Mouse (Mus musculus) heart, embryonic 16.5 days (tissue): ENCODE measurements around the gene Slc7a15. TPM values are rescaled to one million over a fixed set of nuclear protein-coding genes. Genes with fewer than 3 reads are reported as not detected.

Source experiments
- ATAC-seq: fragments of 200-750 bp; cut with Nextera tagmentation; replicated peaks from 2 replicates; pipeline ENCODE4 v1.8.0; 2017; ENCODE audit warnings: moderate number of reproducible peaks; ENCODE audit not compliant: insufficient read depth, low FRiP score; ENCODE audit errors: extremely low read depth
- H3K27ac ChIP-seq: fragments of 300-500 bp; sonication (generic); 2 replicates; pipeline ENCODE4 v1.5.1; 2014; ENCODE audit warnings: mild to moderate bottlenecking, low read length, control low read depth, moderate library complexity
- H3K27me3 ChIP-seq: fragments of 300-500 bp; sonication (generic); 2 replicates; pipeline ENCODE4 v1.6.1; 2014; ENCODE audit warnings: low read length, mixed read lengths; ENCODE audit not compliant: control insufficient read depth, insufficient read depth
- H3K36me3 ChIP-seq: fragments of 300-500 bp; sonication (generic); 2 replicates; pipeline ENCODE4 v1.6.1; 2014; ENCODE audit not compliant: control insufficient read depth, insufficient read depth
- H3K4me1 ChIP-seq: fragments of 300-500 bp; sonication (generic); 2 replicates; pipeline ENCODE4 v1.6.1; 2014; ENCODE audit warnings: low read length, mixed read lengths; ENCODE audit not compliant: control insufficient read depth, insufficient read depth
- H3K4me2 ChIP-seq: fragments of 300-500 bp; sonication (generic); 2 replicates; pipeline ENCODE4 v1.6.1; 2014; ENCODE audit warnings: low read depth, mild to moderate bottlenecking, control low read depth, low read length
- H3K4me3 ChIP-seq: fragments of 300-500 bp; sonication (generic); 2 replicates; pipeline ENCODE4 v1.5.1; 2014; ENCODE audit warnings: mild to moderate bottlenecking, control low read depth, low read length
- H3K9ac ChIP-seq: fragments of 300-500 bp; sonication (generic); 2 replicates; pipeline ENCODE4 v1.6.1; 2014; ENCODE audit warnings: low read length, control low read depth
- H3K9me3 ChIP-seq: fragments of 300-500 bp; sonication (generic); replicated peaks from 2 replicates; pipeline ENCODE4 v1.6.1; 2016; ENCODE audit warnings: low read length; ENCODE audit not compliant: control insufficient read depth
- WGBS: fragments of 180-500 bp; shearing (Covaris S2); extraction: QIAGEN DNeasy Blood & Tissue Kit; methylation state at CpG from one replicate; pipeline ENCODE4 v1.1.7; 2014; 5-methylcytosine and 5-hydroxymethylcytosine counted together
- polyA plus RNA-seq: library from polyadenylated mRNA; unstranded; fragments of >200 nt; fragmentation: Nextera tagmentation; extraction: Ambion mirVana; gene quantifications from 2 replicates; pipeline ENCODE4 v1.2.1, GENCODE M21; 2015

The Slc7a15 gene
- polyA plus RNA-seq, 1 experiment from 2014 or later = not detected

DNA sequence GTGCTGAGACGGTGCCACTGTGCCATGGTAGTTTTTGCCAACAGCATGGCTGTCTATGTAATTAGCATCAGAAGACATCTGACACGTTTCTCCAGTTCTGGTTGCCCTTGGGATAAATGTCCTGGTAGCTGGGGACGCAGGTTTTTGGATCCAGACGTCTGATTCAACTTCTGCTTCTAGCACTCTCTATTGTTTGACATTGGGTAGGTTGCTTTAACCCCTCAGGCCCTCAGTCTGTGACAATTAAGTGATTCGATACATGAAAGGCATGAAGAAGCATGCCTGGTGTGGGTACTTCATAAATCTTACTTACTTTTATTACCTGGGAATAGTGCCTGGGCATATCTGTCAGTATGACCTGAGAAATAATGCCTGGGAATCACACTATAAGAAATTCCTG lies 74.8 kb downstream of the Slc7a15 start:
- no peak overlapping the region for H3K27ac ChIP-seq
- H3K9ac ChIP-seq = no peak overlapping the region
- no peaks in the 10 kb centered on the region for H3K9me3 ChIP-seq
- H3K4me1 ChIP-seq = peaks cover 36% of the 10 kb centered on the region
- H3K4me2 ChIP-seq = no peak overlapping the region
- no peak overlapping the region for H3K4me3 ChIP-seq
- H3K27me3 ChIP-seq = no peaks in the 10 kb centered on the region
- ATAC-seq = no peak
- no peaks in the 10 kb centered on the region for H3K36me3 ChIP-seq
- WGBS = 76% methylated on average over 5 of the region's 5 CpGs

DNA sequence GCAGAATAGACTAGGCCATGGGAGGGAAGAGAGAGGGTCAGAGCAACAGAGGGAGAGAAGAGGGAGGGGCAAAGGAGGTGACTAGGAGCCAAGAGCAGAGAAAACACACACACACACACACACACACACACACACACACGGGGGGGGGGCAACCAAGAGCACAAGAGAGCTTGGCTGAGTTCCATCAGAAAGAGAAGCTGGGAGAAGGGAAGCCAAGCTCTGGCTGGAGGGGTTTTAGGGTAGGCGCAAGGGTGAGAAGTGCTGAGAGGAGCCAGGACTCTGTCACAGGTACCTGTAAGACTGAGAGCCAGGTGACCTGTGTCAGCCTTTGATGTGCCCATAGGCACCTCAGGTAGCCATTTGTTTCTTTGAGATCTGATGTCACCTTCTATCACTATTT lies 76.2 kb downstream of the Slc7a15 start:
- 50% methylated on average over 2 of the region's 2 CpGs for WGBS
- ATAC-seq = no peak
- no peak overlapping the region for H3K9ac ChIP-seq
- no peaks in the 10 kb centered on the region for H3K36me3 ChIP-seq
- no peaks in the 10 kb centered on the region for H3K9me3 ChIP-seq
- H3K27ac ChIP-seq = peak overlapping the region; percentile 95; the same call in 1 of the 2 replicates
- no peak overlapping the region for H3K4me3 ChIP-seq
- no peak overlapping the region for H3K4me2 ChIP-seq
- no peaks in the 10 kb centered on the region for H3K27me3 ChIP-seq
- H3K4me1 ChIP-seq = peaks cover 33% of the 10 kb centered on the region

GRCm38 (mm10) chr12:8521375-8522047 lies 77.4 kb downstream of the Slc7a15 start:
- peaks cover 33% of the 10 kb centered on the region for H3K4me1 ChIP-seq
- H3K4me2 ChIP-seq = peak overlapping the region; percentile 46
- H3K36me3 ChIP-seq = no peaks in the 10 kb centered on the region
- peak overlapping the region; percentile 16 for H3K9ac ChIP-seq
- H3K27ac ChIP-seq = peak overlapping the region; percentile 95
- H3K9me3 ChIP-seq = no peaks in the 10 kb centered on the region
- 16% methylated on average over 11 of the region's 12 CpGs for WGBS
- ATAC-seq = peak; percentile 94
- H3K27me3 ChIP-seq = no peaks in the 10 kb centered on the region
- H3K4me3 ChIP-seq = peak overlapping the region; percentile 8; the same call in 1 of the 2 replicates

- Histone ChIP-seq H3K4me3 (no peak overlapping the region), H3K9ac (peak overlapping the region; percentile 15; the same call in 1 of the 2 replicates), H3K9me3 (no peaks in the 10 kb centered on the region), H3K4me1 (peaks cover 33% of the 10 kb centered on the region), H3K27ac (peak overlapping the region; percentile 55), H3K36me3 (no peaks in the 10 kb centered on the region), H3K4me2 (peak overlapping the region; percentile 15; the same call in 1 of the 2 replicates), H3K27me3 (no peaks in the 10 kb centered on the region)
- ATAC-seq = no peak
- 46% methylated on average over 12 of the region's 12 CpGs for WGBS
Observed at GRCm38 (mm10) chr12:8519431-8520160, 79.3 kb downstream of the Slc7a15 start.

GRCm38 (mm10) chr12:8511037-8511882 lies 87.6 kb downstream of the Slc7a15 start:
- Histone ChIP-seq H3K9ac (no peak overlapping the region), H3K27ac (no peak overlapping the region), H3K4me2 (no peak overlapping the region), H3K27me3 (no peaks in the 10 kb centered on the region), H3K9me3 (no peaks in the 10 kb centered on the region), H3K4me3 (no peak overlapping the region), H3K4me1 (peaks cover 20% of the 10 kb centered on the region), H3K36me3 (no peaks in the 10 kb centered on the region)
- WGBS = 58% methylated on average over 18 of the region's 18 CpGs
- ATAC-seq = no peak

DNA sequence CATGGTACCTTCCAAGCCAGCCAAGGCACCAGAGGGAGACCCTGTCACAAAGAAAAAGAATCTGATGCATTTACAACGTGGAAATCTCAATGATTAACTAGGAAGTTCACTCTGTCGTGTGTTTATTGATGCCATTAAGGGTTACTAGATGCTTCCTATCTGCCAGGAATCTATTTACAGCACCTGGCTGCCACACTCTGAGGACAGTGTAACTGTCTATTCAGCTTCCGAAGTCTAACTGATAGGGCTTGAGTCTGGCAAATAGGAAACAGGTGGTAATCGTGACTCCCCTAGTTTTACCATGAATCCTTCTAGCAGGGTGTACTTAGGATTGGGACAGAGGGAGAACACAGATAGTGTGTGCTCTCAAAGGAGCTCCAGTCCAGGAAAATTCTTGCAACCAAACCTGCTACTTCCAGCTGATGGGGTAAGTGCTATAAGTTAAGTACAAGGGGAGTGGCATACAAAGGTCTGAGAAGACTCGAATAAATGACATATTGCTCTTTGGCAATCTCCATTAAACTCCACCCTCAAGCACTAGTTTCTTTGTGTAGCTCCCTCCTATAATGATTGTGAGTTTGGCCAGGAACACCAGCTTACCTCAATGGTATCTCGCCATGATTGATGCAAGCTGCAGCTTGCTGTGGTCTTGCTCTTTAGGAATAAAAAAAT lies 88.4 kb downstream of the Slc7a15 start:
- Histone ChIP-seq H3K27me3 (no peaks in the 10 kb centered on the region), H3K4me1 (peaks cover 20% of the 10 kb centered on the region), H3K27ac (peak overlapping the region; percentile 60), H3K4me2 (no peak overlapping the region), H3K9me3 (no peaks in the 10 kb centered on the region), H3K9ac (peak overlapping the region; percentile 38; the same call in 1 of the 2 replicates), H3K36me3 (no peaks in the 10 kb centered on the region), H3K4me3 (no peak overlapping the region)
- 48% methylated on average over 6 of the region's 6 CpGs for WGBS
- ATAC-seq = no peak

DNA sequence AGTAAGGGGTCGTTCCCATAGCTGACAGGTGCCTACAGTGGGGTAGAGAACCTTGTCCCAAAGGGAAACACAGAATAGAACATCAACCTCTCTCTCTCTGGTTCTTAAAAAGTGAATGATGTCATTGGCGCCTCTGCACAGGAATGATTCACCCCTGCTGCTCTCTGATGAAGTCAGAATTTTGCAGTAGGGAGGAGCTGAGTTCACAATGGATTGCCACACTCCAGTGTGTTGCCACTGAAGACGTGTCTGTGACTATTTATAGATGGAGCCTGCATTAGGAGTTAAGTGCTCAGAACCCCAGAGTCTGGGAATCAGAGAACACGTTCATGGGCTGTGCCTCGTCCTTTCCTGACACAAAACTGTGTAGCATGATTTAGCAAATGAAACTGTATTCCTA lies 89.2 kb downstream of the Slc7a15 start:
- Histone ChIP-seq H3K27me3 (no peaks in the 10 kb centered on the region), H3K4me2 (0 out of 2 replicates have a peak overlapping the region, but pooled peaks have one; percentile 3), H3K4me3 (no peak overlapping the region), H3K9me3 (no peaks in the 10 kb centered on the region), H3K9ac (no peak overlapping the region; the same call in 1 of the 2 replicates), H3K36me3 (no peaks in the 10 kb centered on the region), H3K4me1 (peaks cover 20% of the 10 kb centered on the region), H3K27ac (peak overlapping the region; percentile 60)
- ATAC-seq = peak; percentile 91
- 30% methylated on average over 5 of the region's 5 CpGs for WGBS

DNA sequence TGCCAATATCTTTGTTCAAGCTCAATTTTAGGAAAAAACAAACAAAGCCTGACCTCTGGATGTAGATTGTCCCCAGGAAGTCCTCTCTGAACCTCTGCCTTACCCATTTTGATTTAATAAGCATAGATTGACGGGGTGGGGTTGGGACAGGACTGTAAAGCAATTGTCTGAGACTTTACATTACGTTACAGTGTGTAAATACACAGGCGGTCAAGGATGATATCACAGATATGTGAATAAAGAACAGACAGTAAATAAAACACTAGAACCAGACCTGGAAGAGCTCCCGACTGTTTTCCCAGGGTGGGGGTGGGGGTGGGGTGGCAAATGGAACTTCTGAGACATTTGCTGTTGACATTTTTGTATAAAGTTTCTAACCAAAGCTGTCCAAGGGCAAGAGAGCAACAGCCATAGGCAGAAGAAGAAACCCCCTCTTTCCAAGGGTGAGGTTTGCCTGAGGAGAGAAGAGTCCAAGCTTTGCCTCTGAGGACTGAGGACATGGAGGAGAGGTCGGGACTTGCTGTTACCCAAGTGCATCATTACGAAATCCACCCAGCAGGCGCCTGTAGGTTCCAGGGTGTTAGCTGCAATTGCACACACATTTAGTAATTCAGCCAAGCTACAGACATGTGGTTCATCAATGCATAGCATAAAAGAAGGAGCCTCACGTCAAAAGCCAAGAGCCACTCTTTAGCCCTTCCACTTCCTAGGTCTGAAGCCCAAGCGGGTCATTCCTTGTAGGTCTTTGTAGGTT lies 91.7 kb downstream of the Slc7a15 start:
- no peak overlapping the region for H3K27ac ChIP-seq

More for the DNA sequence above, 91.7 kb downstream of the Slc7a15 start:
- ATAC-seq = no peak
- no peaks in the 10 kb centered on the region for H3K27me3 ChIP-seq
- 69% methylated on average over 9 of the region's 9 CpGs for WGBS
- H3K9ac ChIP-seq = no peak overlapping the region
- peaks cover 20% of the 10 kb centered on the region for H3K4me1 ChIP-seq
- H3K36me3 ChIP-seq = no peaks in the 10 kb centered on the region
- no peaks in the 10 kb centered on the region for H3K9me3 ChIP-seq
- no peak overlapping the region for H3K4me2 ChIP-seq
- no peak overlapping the region for H3K4me3 ChIP-seq
